Mouse (Mus musculus) c-Kit-positive CD71-positive TER-119-negative erythroid progenitor cells, embryonic 14.5 days (primary cell): ENCODE measurements around the gene Pced1b.
"Not testable (repeated sequence)": the region's sequence is repeated elsewhere in the genome, so short reads cannot be mapped to it uniquely, and the experiment has no call there.

Experiments
- DNase-seq: peaks from one replicate; pipeline ENCODE4 v3.0.0-alpha.2; 2013; ENCODE audit warnings: low read depth

Gene Pced1b

GRCm38 (mm10) chr15:97246911-97247790 is at the start of gene Pced1b, which contains the start of gene Amigo2:
TSS of gene Pced1b (plus strand) at chr15:97247107.
TSS of gene Amigo2 (minus strand) at chr15:97247287.
- DNase-seq, result no peak

DNA sequence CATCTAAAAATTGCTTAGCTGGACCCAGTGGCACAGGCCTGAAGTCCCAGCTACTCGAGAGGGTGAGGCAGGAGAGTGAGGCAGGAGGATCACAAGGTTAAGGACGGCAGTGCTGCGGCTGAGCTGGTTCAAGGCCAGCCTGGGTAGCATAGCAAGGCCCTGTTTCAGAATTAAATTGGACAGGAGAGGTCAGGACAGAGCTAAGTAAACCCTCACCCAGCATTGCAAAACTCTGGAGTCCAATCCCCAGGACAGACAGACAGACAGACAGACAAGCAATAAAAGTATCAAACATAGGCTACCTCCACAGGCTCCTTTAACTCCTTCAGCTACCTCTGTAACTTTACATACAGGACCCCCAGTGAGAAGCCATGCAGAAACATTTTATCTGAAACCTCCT is 42.0 kb upstream of the Pced1b start:
- DNase-seq, result no peak

- no peak for DNase-seq
Observed at GRCm38 (mm10) chr15:97205776-97206175, 41.1 kb upstream of the Pced1b start.

DNA sequence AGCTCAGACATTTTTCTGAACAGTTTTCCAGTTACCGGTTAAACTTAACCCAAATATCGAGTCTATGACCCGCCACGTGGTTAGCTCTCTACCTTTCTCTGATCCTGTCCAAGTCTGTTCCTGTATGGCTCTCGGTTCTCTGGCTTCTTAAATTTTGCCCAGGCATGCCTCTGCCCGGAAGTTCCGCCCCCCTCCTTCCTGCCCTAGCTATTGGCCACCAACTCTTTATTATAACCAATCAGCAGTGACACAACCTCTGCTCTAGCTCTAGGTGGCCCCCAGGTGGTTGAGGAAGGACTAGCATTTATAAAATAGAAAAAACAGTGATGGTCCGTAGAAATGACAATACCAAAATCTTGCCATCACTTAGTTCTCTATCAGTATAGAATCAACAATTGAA is 40.4 kb upstream of the Pced1b start:
- no peak for DNase-seq

- not testable (repeated sequence) for DNase-seq
Observed at GRCm38 (mm10) chr15:97209754-97210153, 37.2 kb upstream of the Pced1b start.

GRCm38 (mm10) chr15:97212501-97213477 is 34.1 kb upstream of the Pced1b start:
- DNase-seq, result no peak

DNA sequence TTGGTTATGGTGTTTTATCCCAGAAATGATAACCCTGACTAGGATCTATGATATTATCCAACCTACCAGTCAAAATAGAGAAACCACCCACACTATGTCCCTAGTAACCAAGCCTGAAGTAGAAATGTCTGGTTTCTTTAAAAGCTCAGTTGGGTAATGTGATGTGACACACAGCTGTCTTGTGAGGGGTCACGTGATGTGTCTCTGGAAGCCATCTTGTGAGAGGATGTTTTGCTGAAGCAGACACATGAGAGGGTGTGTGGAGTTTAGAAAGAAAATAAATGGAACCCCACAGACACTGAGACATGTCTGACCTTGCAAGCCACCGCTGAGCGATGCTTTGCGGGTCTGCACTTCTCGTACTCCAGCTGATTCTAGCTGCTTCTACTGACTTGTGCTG is 30.1 kb upstream of the Pced1b start:
- DNase-seq, result no peak

DNA sequence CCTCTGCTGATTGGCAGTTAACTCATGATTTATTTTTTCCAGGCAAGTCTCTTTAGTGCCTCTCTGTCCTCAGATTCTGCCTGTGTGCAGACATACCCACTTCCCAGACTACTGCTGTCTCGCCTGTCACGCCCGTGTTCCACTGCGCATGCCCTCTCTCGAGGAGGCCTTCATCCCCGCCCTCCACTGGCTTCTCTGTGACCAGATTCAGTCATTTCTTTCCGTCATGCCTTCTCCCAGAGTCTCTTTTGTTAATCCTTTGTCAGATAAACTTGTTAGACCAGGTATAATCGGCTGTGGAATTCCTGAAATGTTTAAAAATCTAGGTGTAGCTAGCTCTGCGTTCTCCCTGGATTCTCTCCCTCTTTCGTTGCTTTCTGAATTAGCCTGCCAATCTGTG is 23.5 kb upstream of the Pced1b start:
- no peak for DNase-seq

- no peak for DNase-seq
Observed at GRCm38 (mm10) chr15:97224003-97224402, 22.9 kb upstream of the Pced1b start.

DNA sequence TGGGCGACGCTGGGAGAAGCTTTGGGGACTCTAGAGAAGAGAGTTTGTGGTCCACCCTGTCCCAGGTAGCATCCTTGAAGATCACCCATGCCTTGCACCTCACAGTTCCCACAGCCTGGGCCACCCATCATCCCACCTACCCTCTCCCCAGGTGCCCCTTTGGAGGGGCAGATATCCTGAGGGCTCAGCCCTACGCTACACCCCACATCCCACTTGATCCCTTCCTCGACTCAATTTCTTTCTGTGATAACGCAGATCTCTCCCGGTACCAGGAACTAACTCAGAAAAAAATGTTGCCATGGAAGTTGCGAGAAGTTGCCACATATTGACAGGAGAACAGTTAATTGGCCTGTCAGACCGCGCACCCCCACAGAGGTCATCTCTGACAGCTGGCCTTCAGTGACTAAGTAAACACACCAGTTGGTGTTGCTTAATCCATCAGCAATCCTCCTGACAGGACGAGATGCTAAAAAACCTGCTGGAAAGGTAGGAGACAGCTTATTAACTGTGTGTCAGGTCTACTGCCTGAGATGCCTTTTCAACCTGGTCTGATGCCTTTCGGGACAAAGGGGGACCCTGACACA is 17.3 kb upstream of the Pced1b start:
- DNase-seq, result no peak

GRCm38 (mm10) chr15:97234076-97234475 is 12.8 kb upstream of the Pced1b start:
- no peak for DNase-seq

DNA sequence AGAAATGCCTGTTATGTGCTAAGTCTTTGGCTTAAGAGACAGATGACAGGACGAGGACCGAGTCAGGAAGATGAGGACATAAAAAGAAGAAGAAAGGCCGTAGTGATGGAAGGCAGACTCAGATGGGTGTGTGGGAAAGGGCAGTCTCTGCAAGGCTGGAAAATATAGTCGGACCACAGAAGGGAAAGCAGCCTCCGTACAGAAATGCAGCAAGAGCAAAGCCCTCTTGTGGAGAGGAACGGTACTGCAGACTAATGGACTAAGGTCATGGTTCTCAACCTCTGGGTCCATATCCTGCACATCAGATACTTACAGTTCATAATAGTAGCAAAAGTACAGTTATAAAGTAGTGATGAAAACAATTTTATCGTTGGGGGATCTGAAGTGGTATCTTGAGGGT is 11.7 kb upstream of the Pced1b start:
- peak; percentile 36 for DNase-seq

GRCm38 (mm10) chr15:97236943-97237342 is 10.0 kb upstream of the Pced1b start:
- no peak for DNase-seq

DNA sequence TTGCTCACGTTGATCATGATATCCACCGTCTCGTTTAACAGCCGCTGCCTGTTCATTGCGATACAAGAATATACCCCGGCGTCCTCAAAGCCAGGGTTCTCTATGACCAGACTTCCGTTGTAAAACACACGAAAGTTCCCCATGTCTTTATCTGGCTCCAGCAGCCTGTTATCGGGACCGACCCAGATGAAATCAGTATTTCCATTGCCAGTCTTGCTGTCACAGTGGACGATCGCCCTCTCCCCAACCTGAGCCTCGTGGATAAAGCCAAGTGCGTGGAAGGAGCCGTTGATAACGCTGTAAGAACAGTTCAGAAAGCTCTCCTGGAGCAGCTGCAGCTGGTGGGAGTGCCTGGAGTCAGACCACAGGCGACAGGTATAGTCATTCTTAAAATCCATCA is 1.5 kb upstream of the Pced1b start:
- DNase-seq, result peak; percentile 45

- DNase-seq, result no peak
Observed at GRCm38 (mm10) chr15:97246256-97246655, 651 bp upstream of the Pced1b start.

GRCm38 (mm10) chr15:97247791-97248161 is 869 bp downstream of the Pced1b start:
- DNase-seq, result no peak

- DNase-seq, result no peak
Observed at GRCm38 (mm10) chr15:97248296-97248695, 1.4 kb downstream of the Pced1b start.

DNA sequence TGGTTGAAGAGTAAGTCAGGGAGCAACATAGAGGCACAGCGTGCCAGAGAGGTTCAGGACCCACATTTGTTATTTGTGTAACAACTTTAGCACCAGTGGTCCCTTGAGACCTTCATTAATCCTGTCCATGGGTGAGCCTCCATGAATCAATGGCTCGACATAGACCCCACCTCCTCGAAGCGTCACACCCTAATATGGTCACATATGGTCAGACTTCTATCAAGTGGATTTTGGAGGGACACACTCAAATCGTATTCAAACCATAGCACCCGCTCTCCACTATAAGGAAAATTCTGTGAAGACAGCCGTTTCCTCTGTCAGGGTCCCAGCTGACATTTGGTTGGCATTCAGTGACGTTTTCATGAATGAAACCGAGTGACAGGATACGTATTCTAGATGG is 2.4 kb downstream of the Pced1b start:
- no peak for DNase-seq

GRCm38 (mm10) chr15:97252493-97253034 is 5.7 kb downstream of the Pced1b start:
- DNase-seq, result no peak

DNA sequence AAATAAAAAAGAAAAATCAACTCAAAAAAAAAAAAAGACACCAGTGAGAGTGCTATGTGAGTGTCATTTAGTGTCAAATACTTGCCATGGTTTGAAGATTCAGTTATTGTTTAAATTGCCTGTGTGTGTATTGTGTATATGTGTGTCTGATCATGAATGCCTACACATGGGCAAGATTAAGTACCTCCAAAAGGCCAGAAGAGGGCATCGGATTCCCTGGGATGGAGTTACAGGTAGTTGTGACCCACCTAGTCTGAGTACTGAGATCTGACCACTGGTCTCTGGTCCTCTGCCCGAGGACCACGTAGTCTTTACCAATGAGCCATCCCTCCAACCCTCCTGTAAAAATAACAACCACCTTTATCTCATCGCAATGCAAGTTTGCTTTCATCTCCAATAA is 7.5 kb downstream of the Pced1b start:
- DNase-seq, result no peak

GRCm38 (mm10) chr15:97255800-97256199 is 8.9 kb downstream of the Pced1b start:
- no peak for DNase-seq

GRCm38 (mm10) chr15:97256411-97256810 is 9.5 kb downstream of the Pced1b start:
- DNase-seq, result no peak
